Mouse (Mus musculus) limb, embryonic 14.5 days (tissue): ENCODE results near the gene Fam20b. TPM values are rescaled to one million over a fixed set of nuclear protein-coding genes. Genes with fewer than 3 reads are reported as not detected.

ENCODE experiments used
- ATAC-seq: fragments of 200-750 bp; cut with Nextera tagmentation; 2 replicates; pipeline ENCODE4 v1.8.0; 2017; ENCODE audit warnings: low read depth, moderate number of reproducible peaks, moderate TSS enrichment; ENCODE audit not compliant: low FRiP score
- DNase-seq: peaks from one replicate; pipeline ENCODE4 v3.0.0-alpha.2; 2015; ENCODE audit warnings: low spot score
- H3K27ac ChIP-seq: fragments of 300-500 bp; sonication (generic); replicated peaks from 2 replicates; pipeline ENCODE4 v1.5.1; 2014; ENCODE audit warnings: low read depth, mild to moderate bottlenecking, low read length, moderate library complexity, mixed read lengths
- H3K27me3 ChIP-seq: fragments of 300-500 bp; sonication (generic); 2 replicates; pipeline ENCODE4 v1.6.1; 2014; ENCODE audit warnings: low read length, mixed read lengths; ENCODE audit not compliant: control insufficient read depth, insufficient read depth
- H3K36me3 ChIP-seq: fragments of 300-500 bp; sonication (generic); 2 replicates; pipeline ENCODE4 v1.6.1; 2014; ENCODE audit warnings: mild to moderate bottlenecking, low read length, moderate library complexity, mixed read lengths; ENCODE audit not compliant: control insufficient read depth, insufficient read depth
- H3K4me1 ChIP-seq: fragments of 300-500 bp; sonication (generic); 2 replicates; pipeline ENCODE4 v1.6.1; 2014; ENCODE audit warnings: antibody characterized with exemption, low read length, mixed read lengths; ENCODE audit not compliant: control insufficient read depth, insufficient read depth
- H3K4me2 ChIP-seq: fragments of 300-500 bp; sonication (generic); replicated peaks from 2 replicates; pipeline ENCODE4 v1.6.1; 2014; ENCODE audit warnings: low read depth, mild to moderate bottlenecking, low read length, moderate library complexity; ENCODE audit not compliant: severe bottlenecking
- H3K4me3 ChIP-seq: fragments of 300-500 bp; sonication (generic); replicated peaks from 2 replicates; pipeline ENCODE4 v1.5.1; 2014; ENCODE audit warnings: low read length
- H3K9ac ChIP-seq: fragments of 300-500 bp; sonication (generic); 2 replicates; pipeline ENCODE4 v1.6.1; 2014; ENCODE audit warnings: mild to moderate bottlenecking, low read depth, low read length, moderate library complexity; ENCODE audit not compliant: severe bottlenecking
- H3K9me3 ChIP-seq: fragments of 300-500 bp; sonication (generic); 2 replicates; pipeline ENCODE4 v1.6.1; 2016; ENCODE audit warnings: low read length; ENCODE audit not compliant: control insufficient read depth
- POLR2A ChIP-seq: fragments of 200-500 bp; IDR thresholded peaks from 2 replicates; pipeline ENCODE4 v1.8.0; 2012; ENCODE audit warnings: inconsistent platforms, mild to moderate bottlenecking, moderate library complexity, borderline replicate concordance; ENCODE audit not compliant: insufficient read depth, insufficient read length; ENCODE audit errors: extremely low read depth
- WGBS: fragments of 180-500 bp; shearing (Covaris S2); extraction: QIAGEN DNeasy Blood & Tissue Kit; methylation state at CpG from one replicate; pipeline ENCODE4 v1.1.7; 2014; 5-methylcytosine and 5-hydroxymethylcytosine counted together
- polyA plus RNA-seq, 2 experiments: library from polyadenylated mRNA; depleted of rRNA in 1 of 2; stranded (reverse) in 1 of 2; unstranded in 1 of 2; fragments of >200 nt; fragmentation: Nextera tagmentation in 1 of 2; extraction: Ambion mirVana in 1 of 2; gene quantifications; 2 replicates each; pipeline versions ENCODE4 v1.2.1 to v1.2.3; 2012 to 2014

Fam20b gene
- polyA plus RNA-seq, 2 experiments: 33.5 to 35.8 TPM

GRCm38 (mm10) chr1:156659906-156660659, 58.8 kb downstream of the Fam20b start:
- peaks cover 6% of the 10 kb centered on the region; the same call in 1 of the 2 replicates for H3K36me3 ChIP-seq
- peaks cover 2% of the 10 kb centered on the region for H3K4me1 ChIP-seq
- no peak overlapping the region for H3K9ac ChIP-seq
- DNase-seq (peak; percentile 37), ATAC-seq (peak; percentile 24; the same call in 1 of the 2 replicates)
- 64% methylated on average over 13 of the region's 13 CpGs for WGBS
- H3K9me3 ChIP-seq: no peaks in the 10 kb centered on the region
- H3K4me2 ChIP-seq: no peak overlapping the region
- no peak overlapping the region for H3K27ac ChIP-seq
- no peak for TF ChIP-seq POLR2A
- H3K4me3 ChIP-seq: no peak overlapping the region
- H3K27me3 ChIP-seq: no peaks in the 10 kb centered on the region

GRCm38 (mm10) chr1:156658676-156659075, 60.2 kb downstream of the Fam20b start:
- Histone ChIP-seq H3K4me2 (no peak overlapping the region), H3K9ac (no peak overlapping the region), H3K4me1 (peaks cover 12% of the 10 kb centered on the region), H3K27ac (no peak overlapping the region), H3K27me3 (no peaks in the 10 kb centered on the region), H3K4me3 (no peak overlapping the region), H3K36me3 (peaks cover 6% of the 10 kb centered on the region; the same call in 1 of the 2 replicates), H3K9me3 (no peaks in the 10 kb centered on the region)
- DNase-seq (no peak), ATAC-seq (no peak)
- 85% methylated on average over 5 of the region's 5 CpGs for WGBS
- no peak for TF ChIP-seq POLR2A

- 81% methylated on average over 4 of the region's 4 CpGs for WGBS
Observed at GRCm38 (mm10) chr1:156657523-156657922, 61.4 kb downstream of the Fam20b start.

GRCm38 (mm10) chr1:156654735-156655530, 64.0 kb downstream of the Fam20b start:
- H3K9me3 ChIP-seq: no peaks in the 10 kb centered on the region
- H3K9ac ChIP-seq: no peak overlapping the region
- H3K4me3 ChIP-seq: no peak overlapping the region
- H3K4me1 ChIP-seq: peaks cover 16% of the 10 kb centered on the region
- peaks cover 6% of the 10 kb centered on the region; the same call in 1 of the 2 replicates for H3K36me3 ChIP-seq
- DNase-seq: peak; percentile 35
- H3K27me3 ChIP-seq: no peaks in the 10 kb centered on the region
- no peak for TF ChIP-seq POLR2A
- ATAC-seq: no peak
- no peak overlapping the region for H3K27ac ChIP-seq
- WGBS: 47% methylated on average over 13 of the region's 13 CpGs
- no peak overlapping the region for H3K4me2 ChIP-seq

More at GRCm38 (mm10) chr1:156657523-156657922, 61.4 kb downstream of the Fam20b start:
- Histone ChIP-seq H3K27ac (no peak overlapping the region), H3K4me2 (no peak overlapping the region), H3K4me1 (peaks cover 12% of the 10 kb centered on the region), H3K36me3 (peaks cover 6% of the 10 kb centered on the region; the same call in 1 of the 2 replicates), H3K9me3 (no peaks in the 10 kb centered on the region), H3K4me3 (no peak overlapping the region), H3K27me3 (no peaks in the 10 kb centered on the region), H3K9ac (no peak overlapping the region)
- DNase-seq: no peak
- TF ChIP-seq POLR2A: no peak
- ATAC-seq: no peak

GRCm38 (mm10) chr1:156652189-156652822, 66.6 kb downstream of the Fam20b start:
- Histone ChIP-seq H3K27ac (0 out of 2 replicates have a peak overlapping the region, but pooled peaks have one; percentile 8), H3K4me3 (no peak overlapping the region), H3K4me2 (no peak overlapping the region), H3K27me3 (no peaks in the 10 kb centered on the region), H3K4me1 (peaks cover 16% of the 10 kb centered on the region), H3K9me3 (no peaks in the 10 kb centered on the region), H3K9ac (no peak overlapping the region; the same call in 1 of the 2 replicates), H3K36me3 (peaks cover 15% of the 10 kb centered on the region)
- WGBS: 46% methylated on average over 6 of the region's 6 CpGs
- ATAC-seq (no peak), DNase-seq (no peak)
- no peak for TF ChIP-seq POLR2A
